Mouse (Mus musculus): ENCODE data around the gene Fabp7.

The Fabp7 gene

DNA sequence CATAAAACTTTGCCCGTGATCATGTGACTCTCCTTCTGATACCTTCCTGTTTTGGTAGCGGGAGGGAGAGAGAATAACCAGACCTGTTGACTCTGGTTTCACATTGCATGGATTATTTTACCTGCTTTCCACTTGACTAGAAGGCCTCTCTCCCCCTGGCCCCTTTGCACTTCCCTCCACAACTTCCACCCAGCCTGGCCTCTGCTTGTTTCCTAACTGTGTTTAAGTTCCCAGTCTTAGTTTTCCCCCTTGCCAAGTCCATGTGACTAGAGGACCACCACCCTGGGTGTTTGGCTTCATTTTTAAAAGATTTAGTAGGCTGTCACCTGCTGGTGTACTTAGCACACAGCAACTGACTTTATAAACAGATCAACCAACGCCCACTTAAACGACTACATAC lies 11.4 kb downstream of the Fabp7 start:
- in situ Hi-C loops (cut with MboI, MseI): loop anchor here (10.0 kb wide), 1 partner anchor 51 kb away; no protein-coding TSS in a partner anchor

DNA sequence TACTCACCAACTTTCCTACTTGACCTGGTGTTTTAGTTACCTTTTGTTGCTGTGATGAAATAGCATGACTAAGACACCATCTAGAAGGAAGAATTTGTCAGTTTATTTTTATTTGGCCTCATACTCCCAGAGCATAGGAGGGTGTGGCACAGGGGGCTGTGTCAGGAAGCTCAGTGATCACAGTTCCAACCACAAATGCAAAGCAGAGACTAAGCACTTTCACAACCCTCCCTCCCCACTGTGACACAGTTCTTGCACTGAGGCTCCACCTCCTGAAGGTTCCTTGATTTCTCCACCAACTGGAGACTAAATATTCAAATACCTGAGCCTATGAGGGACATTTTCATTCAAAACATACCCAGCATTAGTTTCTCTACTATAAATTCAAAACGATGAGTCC lies 14.8 kb downstream of the Fabp7 start:
- in situ Hi-C loops (cut with MboI, MseI): loop anchor here (10.0 kb wide), 1 partner anchor 55 kb away; no protein-coding TSS in a partner anchor

DNA sequence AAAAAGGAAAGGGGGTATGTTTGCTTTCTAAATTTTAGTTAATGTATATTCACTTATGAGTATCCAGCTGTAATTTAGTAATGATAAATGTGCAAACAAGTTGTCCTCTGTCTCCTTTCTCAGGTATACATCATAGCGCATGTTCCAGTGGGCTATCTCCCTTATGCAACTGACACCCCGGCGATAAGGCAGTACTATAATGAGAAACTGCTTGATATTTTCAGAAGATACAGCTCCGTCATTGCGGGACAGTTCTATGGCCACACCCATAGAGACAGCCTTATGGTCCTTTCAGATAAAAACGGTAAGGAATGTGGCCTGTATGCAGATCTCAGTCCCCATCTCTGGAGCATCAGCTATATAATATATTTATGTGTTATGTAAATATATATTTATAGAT lies 23.1 kb downstream of the Fabp7 start:
- in situ Hi-C loops (cut with MboI, MseI): loop anchor here (25.0 kb wide), 1 partner anchor 1320 kb away; no protein-coding TSS in a partner anchor

DNA sequence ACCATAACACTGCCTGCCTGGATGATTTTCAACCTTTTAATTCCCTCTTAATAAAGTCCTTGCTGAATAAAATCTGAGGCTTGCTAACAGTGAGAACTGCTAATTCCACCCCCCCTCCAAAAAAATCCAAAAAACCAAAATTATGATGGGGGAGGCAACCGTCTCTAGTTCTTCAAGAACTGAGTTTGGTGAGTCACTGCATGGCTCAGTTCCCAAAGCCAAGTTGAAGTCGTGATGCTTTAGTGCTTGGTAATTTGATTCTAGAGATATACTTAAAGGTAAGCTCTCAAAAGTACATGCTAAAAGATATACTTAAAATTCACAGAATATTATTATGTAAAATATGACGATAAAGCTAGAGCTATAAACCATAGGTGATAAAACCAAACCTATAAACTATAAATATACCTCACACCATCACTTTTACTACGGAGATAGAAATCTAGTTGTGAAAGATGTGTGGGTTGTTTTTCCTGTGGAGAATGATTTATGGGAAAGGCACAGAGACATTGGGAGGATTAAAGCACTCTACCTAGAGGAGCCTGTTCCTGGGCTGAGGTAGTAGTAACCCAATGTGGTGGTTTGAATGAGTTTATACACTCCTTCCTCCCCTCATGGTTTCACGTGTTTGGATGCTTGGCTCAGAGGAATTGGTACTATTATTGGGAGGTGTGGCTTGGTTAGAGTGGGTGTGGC lies 27.6 kb downstream of the Fabp7 start:
- in situ Hi-C loops (cut with MboI, MseI): loop anchor here (25.0 kb wide), 1 partner anchor 1325 kb away; no protein-coding TSS in a partner anchor

DNA sequence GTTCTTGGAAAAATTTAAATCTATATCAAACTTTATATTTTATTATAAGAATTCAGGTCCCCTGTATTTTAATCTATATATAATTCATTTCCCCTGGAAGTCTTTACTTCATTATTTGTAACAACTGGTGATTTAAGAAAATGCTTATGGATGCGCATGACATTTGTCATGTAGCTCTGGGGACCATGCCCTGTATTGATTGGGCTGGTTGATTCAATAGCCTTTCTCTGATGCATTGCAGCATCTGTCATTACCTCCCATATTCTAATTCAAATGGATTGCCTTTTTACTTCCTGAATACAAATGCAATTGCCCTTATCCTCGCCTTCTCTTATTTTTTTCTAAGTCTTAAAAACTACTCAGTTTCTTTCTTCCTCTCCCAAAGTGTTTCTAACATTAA lies 29.6 kb downstream of the Fabp7 start:
- in situ Hi-C loops (cut with MboI, MseI): loop anchor here (25.0 kb wide), 1 partner anchor 1327 kb away; no protein-coding TSS in a partner anchor

DNA sequence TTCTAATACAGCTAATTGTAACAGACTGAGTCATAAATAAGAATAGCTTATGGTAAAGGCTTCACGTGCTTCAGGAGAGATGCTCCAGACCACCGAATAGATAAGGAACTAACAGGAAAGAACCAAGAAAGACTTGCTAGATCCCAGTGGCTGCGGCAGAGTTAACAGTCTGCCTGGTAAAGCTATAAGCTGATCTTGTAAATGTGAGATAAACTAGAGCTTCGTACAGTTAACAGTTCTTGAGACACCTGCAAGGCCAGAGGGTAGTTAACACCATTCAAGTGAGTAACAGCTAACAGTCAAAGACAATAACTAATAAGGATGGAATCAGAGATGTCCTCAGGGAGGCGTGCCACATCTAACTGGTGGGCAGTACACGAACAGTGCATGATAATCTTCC lies 31.2 kb downstream of the Fabp7 start:
- in situ Hi-C loops (cut with MboI, MseI): loop anchor here (25.0 kb wide), 1 partner anchor 1329 kb away; no protein-coding TSS in a partner anchor

DNA sequence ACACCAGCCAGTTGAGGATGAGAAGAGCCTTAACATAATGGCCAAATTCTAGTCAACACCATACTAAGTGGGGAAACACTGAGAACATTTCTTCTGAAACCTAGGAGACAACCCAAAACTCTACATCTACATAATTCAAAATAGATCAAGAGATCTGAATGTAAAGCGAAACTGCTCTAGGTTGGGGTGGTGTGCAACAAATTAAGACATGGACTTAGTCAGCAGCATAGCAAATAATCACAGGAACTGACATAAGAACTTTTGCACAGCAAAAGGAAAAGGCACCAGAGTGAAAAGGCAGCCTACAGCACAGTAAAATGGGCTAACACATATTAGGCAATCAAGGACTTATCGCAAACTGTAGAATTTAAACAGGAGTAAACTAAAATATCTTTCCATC lies 34.5 kb downstream of the Fabp7 start:
- in situ Hi-C loops (cut with MboI, MseI): loop anchor here (25.0 kb wide), 1 partner anchor 1332 kb away; no protein-coding TSS in a partner anchor

DNA sequence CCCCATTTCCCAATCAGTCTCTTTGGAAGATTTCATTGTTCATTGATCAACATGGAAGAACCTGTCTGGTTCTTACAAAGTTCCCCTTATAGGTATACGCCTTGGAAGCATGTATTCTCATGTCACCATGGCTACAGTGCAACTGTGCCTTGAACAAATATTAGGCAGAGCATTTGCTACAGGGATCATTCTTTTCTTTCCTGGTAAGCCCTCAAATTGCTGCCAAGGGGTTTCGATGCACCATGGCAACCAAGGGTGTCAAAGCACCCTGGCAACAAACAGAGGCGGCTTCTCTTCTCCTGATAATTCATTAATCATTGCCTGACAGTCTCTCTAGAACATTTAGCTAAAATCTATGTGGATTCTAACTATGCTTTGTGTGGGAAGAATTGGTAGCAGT lies 37.8 kb downstream of the Fabp7 start:
- in situ Hi-C loops (cut with MboI, MseI): loop anchor here (25.0 kb wide), 1 partner anchor 1335 kb away; no protein-coding TSS in a partner anchor

DNA sequence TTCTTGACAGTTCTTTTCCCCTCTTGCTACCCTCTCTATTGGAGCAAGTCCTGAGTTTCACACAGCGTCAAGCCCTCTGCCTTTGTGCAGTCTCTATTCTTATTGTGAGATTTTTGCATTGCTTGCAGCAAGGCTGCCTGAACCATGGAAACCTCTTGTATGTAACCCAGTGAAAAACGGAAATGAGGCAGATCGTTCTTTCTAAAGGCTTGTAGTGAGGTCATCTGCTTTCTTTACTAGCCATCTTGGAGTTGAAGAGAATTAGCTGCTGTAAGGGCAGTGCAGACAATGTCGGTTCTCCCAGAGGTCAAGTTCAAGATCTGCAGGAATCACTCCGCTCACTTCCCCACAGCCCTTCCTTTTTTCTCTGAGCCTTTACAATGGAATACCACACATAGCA lies 44.0 kb downstream of the Fabp7 start:
- in situ Hi-C loops (cut with MboI, MseI): loop anchor here (25.0 kb wide), 1 partner anchor 266 kb away; no protein-coding TSS in a partner anchor

DNA sequence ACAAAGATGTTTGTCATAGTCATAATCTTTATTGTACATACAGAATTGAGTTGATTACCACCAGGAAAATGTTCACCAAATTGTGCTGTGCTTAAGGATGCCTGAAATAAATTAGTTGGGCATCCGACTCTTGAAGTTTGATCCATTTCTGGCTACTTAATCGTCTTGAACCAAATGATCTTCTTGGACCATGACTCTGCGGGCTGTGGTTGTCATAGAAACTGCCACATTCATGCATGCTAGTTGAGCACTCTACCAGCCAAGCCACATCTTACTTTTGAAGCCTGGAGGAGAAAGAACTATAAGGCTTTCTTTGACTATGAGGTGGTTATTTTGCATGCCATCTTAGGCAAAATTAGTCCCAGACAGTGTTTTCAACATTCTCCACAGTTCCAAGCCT lies 44.9 kb downstream of the Fabp7 start:
- in situ Hi-C loops (cut with MboI, MseI): loop anchor here (25.0 kb wide), 1 partner anchor 267 kb away; no protein-coding TSS in a partner anchor

DNA sequence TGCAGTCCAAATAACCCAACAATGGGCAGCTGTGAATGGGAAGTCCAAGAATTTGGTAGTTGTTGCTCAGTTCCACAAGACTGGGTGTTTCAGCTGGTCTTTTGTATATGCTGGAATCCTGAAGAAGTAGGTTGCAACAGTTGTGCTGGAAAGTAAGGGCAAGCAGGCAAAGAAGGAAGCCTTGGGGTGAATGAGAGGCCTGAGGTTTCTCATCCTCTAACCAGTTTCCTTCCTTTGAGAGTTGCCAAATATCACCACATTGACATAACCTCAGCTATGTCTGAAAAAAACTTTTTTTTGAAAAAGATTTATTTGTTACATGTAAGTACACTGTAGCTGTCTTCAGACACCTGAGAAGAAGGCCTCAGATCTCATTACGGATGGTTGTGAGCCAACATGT lies 50.4 kb downstream of the Fabp7 start:
- in situ Hi-C loops (cut with MboI, MseI): loop anchor here (5.0 to 25.0 kb wide), 2 partner anchors 273 to 373 kb away; no protein-coding TSS in a partner anchor

DNA sequence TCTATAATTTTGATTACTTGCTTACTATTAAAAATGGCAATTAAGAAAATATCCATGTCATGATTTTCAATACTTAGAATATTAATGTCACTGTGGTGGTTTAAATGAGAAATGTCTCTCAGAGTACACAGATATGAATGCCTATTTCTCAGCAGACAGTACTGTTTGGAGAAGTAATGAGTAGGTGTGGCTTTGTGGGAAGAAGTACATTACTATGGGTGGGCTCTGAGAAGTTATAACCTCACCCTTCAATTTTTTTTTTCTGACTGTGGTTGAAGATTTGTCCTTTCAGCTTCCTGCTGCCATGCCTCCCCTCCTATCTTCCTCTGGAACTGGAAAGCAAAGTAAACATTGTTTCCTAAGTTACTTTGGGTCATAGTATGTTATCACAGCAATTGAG lies 51.3 kb downstream of the Fabp7 start:
- in situ Hi-C loops (cut with MboI, MseI): loop anchor here (5.0 to 25.0 kb wide), 2 partner anchors 274 to 374 kb away; no protein-coding TSS in a partner anchor

Measured in regulatory T cell (primary cell).